Mouse (Mus musculus) adrenal gland, postnatal 10 days (tissue): ENCODE measurements around the gene Ints12. TPM values are rescaled to one million over a fixed set of nuclear protein-coding genes. Genes with fewer than 3 reads are reported as not detected.

ENCODE experiments used
- DNase-seq: peaks from one replicate; pipeline ENCODE4 v3.0.0; 2021; ENCODE audit warnings: mixed read lengths
- total RNA-seq, 2 experiments: library from RNA; stranded (reverse); gene quantifications; 2 replicates each; pipeline ENCODE4 v1.2.3; 2021

Gene Ints12
- total RNA-seq, 2 experiments from 2014 or later, result 12.2 to 12.6 TPM

- DNase-seq, result no peak
Measured at GRCm38 (mm10) chr3:133144511-133145147, 53.0 kb downstream of the Ints12 start.

- no peak for DNase-seq
Measured at GRCm38 (mm10) chr3:133151629-133152028, 60.0 kb downstream of the Ints12 start.

- no peak for DNase-seq
Measured at GRCm38 (mm10) chr3:133152831-133153230, 61.2 kb downstream of the Ints12 start.

DNA sequence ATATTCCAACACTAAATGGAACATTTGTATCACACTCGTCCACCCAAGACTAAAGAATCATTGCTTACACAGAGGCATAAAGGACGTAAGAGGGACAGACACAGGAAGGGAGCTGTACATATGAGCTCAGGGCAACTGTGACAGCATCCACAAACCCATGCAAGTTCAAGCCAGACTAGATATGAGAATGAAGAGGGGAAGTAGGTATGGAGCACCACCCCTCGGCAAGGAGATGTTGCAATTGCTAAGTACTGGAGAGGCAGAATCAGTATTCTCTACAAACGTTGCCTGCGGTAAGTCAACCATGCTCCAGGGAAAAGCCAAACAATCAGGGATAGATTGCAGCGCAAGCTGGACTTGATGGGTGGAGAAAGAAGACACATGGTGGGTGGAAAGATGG lies 62.0 kb downstream of the Ints12 start:
- no peak for DNase-seq

GRCm38 (mm10) chr3:133154683-133155082 lies 63.0 kb downstream of the Ints12 start:
- DNase-seq, result no peak

DNA sequence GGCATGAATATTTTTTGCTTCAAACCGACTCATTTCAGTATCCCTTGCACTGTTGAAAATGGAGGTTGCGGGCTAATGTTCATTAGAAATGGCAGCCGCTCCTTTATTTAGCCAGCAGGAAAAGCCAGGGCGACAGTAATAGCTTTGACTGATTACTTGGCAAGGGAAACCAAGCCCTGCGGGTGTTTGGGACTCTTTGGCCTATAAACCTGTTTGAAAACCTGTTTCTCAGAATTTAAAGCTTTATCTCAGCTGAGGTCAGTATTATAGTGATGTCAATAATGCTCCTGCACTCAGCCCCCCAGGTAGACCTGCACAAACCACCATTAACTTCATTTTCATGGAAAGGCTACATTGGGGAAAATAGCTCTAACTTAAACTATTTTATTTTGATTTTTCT lies 66.6 kb downstream of the Ints12 start:
- no peak for DNase-seq

Other genes starting within 250 kb of the Ints12 start
- gene Npnt, start 141.5 kb upstream of the Ints12 start, total RNA-seq, result 10 to 100 TPM; 20.6 to 22.1 TPM
- 10 to 100 TPM; 12.8 to 15.8 TPM for gene Gstcd, start 193 bp downstream of the Ints12 start, total RNA-seq
- gene Arhgef38, start 143.1 kb downstream of the Ints12 start, total RNA-seq, result not detected
- 10 to 100 TPM; 82.8 to 91.9 TPM for gene Ppa2, start 218.3 kb downstream of the Ints12 start, total RNA-seq